Mouse (Mus musculus) stomach, postnatal 0 days (tissue): Measurements from ENCODE around the gene Hinfp.

Experiments used
- CTCF ChIP-seq: IDR thresholded peaks from 2 replicates; pipeline ENCODE4 v1.5.1; 2016; ENCODE audit warnings: antibody characterized with exemption, low read depth, mild to moderate bottlenecking, moderate library complexity
- EP300 ChIP-seq: optimal IDR thresholded peaks from 2 replicates; pipeline ENCODE3; 2016; ENCODE audit warnings: antibody characterized with exemption

DNA sequence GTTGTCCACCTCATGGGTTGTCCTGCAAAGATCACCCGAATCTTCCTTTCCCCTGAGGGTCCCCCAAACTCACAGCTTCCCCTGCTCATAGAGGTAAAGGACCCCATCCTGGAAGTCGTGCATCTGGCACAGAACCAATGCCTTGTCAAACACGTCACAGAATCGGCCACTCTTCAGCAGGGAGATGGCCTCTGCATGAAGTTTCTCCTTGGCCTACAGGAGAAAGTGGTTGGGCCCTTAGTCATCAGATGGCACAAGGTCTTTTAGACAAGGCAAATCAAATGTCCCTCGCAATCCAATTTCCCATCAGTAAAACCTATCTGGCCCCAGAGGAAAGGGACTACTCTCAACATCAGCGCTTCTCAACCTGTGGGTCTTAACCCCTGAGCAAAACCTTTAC, 47.7 kb upstream of the Hinfp start:
- TF ChIP-seq CTCF (no peak), EP300 (no peak)
